Comparison of ENCODE assay signal across 9 mouse cellular contexts in the genomic region with DNA sequence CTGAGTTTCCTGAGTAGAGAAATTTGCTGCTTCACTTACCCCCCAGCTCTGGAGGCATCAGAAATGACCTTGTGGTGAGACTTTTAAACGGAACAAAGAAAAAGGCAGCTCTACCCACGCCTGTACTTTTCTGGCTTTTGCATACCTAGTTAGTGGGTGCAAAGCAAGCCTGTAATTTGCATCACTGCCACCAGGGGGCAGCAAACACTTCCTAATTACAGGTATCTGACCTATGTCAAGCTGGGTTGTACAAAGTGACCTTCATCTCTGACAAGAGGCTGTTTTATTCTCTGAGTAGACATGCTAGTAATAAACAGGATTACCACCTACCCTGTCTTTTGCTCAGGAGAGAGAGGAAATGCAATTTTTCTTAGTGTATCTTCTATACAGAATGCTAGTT.
A peak's percentile ranks its signal among the peaks of the same experiment; 100 is the strongest.
DNase-seq lines count a peak whose midpoint lies in the region; ATAC-seq and TF ChIP-seq lines count a peak whose summit lies in the region.
"Had no signal": no experiment of that assay in that cellular context is flagged by ENCODE, and none has a peak within 500 bp of the region (broad histone marks: within the 10 kb centered on the region; RNA-seq: fewer than 3 reads in every experiment).

No protein-coding gene starts in this region.

- H3K27ac ChIP-seq in kidney, embryonic 14.5 days (ENCODE audit: low read depth, low read length) = no peak overlapping the region
- no peak overlapping the region for H3K27ac ChIP-seq in neural tube, embryonic 11.5 days (ENCODE audit: low read depth, low read length)
- no peak overlapping the region for H3K27ac ChIP-seq in thymus, adult 2 months (ENCODE audit: control insufficient read depth, insufficient read depth, low read length)
- H3K27ac ChIP-seq: embryonic facial prominence, embryonic 15.5 days had no signal

- no peaks in the 10 kb centered on the region for H3K9me3 ChIP-seq in kidney, embryonic 14.5 days (ENCODE audit: control insufficient read depth, low read length)
- no peaks in the 10 kb centered on the region for H3K9me3 ChIP-seq in neural tube, embryonic 11.5 days (ENCODE audit: control insufficient read depth, low read length)
- H3K9me3 ChIP-seq: embryonic facial prominence, embryonic 15.5 days had no signal

- intact Hi-C loops in heart, postnatal 36 days (cut with DNase I) = loop anchor here (1.0 to 5.0 kb wide), 2 partner anchors 101 to 197 kb away; partner anchors contain the start of gene Rfc2
- intact Hi-C loops in left cerebral cortex, postnatal 14 days (cut with DNase I) = loop anchor here (1.0 kb wide), 1 partner anchor 101 kb away; no protein-coding TSS in a partner anchor

- no peak for ATAC-seq in kidney, embryonic 14.5 days (ENCODE audit: low FRiP score, low TSS enrichment)
- no peak for ATAC-seq in neural tube, embryonic 11.5 days (ENCODE audit: insufficient read depth, low FRiP score, low TSS enrichment)

- H3K36me3 ChIP-seq in kidney, embryonic 14.5 days (ENCODE audit: control insufficient read depth, insufficient read depth, low read length) = peaks cover 90% of the 10 kb centered on the region
- peaks cover 36% of the 10 kb centered on the region for H3K36me3 ChIP-seq in neural tube, embryonic 11.5 days (ENCODE audit: control insufficient read depth, insufficient read depth, low read length)
- H3K36me3 ChIP-seq in thymus, adult 2 months (ENCODE audit: control insufficient read depth, insufficient read depth, low read length) = peaks cover 36% of the 10 kb centered on the region

- H3K4me3 ChIP-seq in kidney, embryonic 14.5 days (ENCODE audit: low read length) = no peak overlapping the region
- H3K4me3 ChIP-seq in neural tube, embryonic 11.5 days (ENCODE audit: low read depth, low read length) = no peak overlapping the region
- no peak overlapping the region for H3K4me3 ChIP-seq in thymus, adult 2 months (ENCODE audit: control insufficient read depth, insufficient read depth, low read length)
- H3K4me3 ChIP-seq: embryonic facial prominence, embryonic 15.5 days had no signal

- H3K27me3 ChIP-seq in kidney, embryonic 14.5 days (ENCODE audit: control insufficient read depth, insufficient read depth, low read length) = no peaks in the 10 kb centered on the region
- no peaks in the 10 kb centered on the region for H3K27me3 ChIP-seq in neural tube, embryonic 11.5 days (ENCODE audit: control insufficient read depth, insufficient read depth, low read length)
- no peaks in the 10 kb centered on the region for H3K27me3 ChIP-seq in thymus, adult 2 months (ENCODE audit: control insufficient read depth, insufficient read depth, low read length)
- H3K27me3 ChIP-seq: embryonic facial prominence, embryonic 15.5 days had no signal

- no peak for TF ChIP-seq CTCF in thymus, adult 2 months (IDR thresholded peaks at IDR 0.05; ENCODE audit: borderline replicate concordance, control insufficient read depth, extremely low read depth, insufficient read depth, low read length, poor library complexity)

- TF ChIP-seq POLR2A in thymus, adult 2 months (IDR thresholded peaks at IDR 0.05; ENCODE audit: control insufficient read depth, extremely low read depth, insufficient read depth, low read length, poor library complexity) = no peak

- H3K4me2 ChIP-seq in kidney, embryonic 14.5 days (replicated peaks; ENCODE audit: low read depth, low read length) = no peak overlapping the region
- no peak overlapping the region for H3K4me2 ChIP-seq in neural tube, embryonic 11.5 days (ENCODE audit: low read depth)
- H3K4me2 ChIP-seq: embryonic facial prominence, embryonic 15.5 days had no signal

- no peaks in the 10 kb centered on the region for H3K4me1 ChIP-seq in kidney, embryonic 14.5 days (ENCODE audit: control insufficient read depth, insufficient read depth, low read length)
- no peaks in the 10 kb centered on the region for H3K4me1 ChIP-seq in neural tube, embryonic 11.5 days (ENCODE audit: control insufficient read depth, insufficient read depth, low read length)
- H3K4me1 ChIP-seq in thymus, adult 2 months (replicated peaks; ENCODE audit: control insufficient read depth, insufficient read depth, low read length) = 0 out of 2 replicates have a peak, but pooled peaks cover 3% of the 10 kb centered on the region
- H3K4me1 ChIP-seq: embryonic facial prominence, embryonic 15.5 days had no signal

- H3K9ac ChIP-seq in kidney, embryonic 14.5 days (ENCODE audit: low read depth, low read length) = no peak overlapping the region
- H3K9ac ChIP-seq in neural tube, embryonic 11.5 days (ENCODE audit: low read length) = no peak overlapping the region
- H3K9ac ChIP-seq: embryonic facial prominence, embryonic 15.5 days had no signal

- DNase-seq in kidney, adult 11 months = peak; percentile 65
- DNase-seq in adrenal gland, adult (ENCODE audit: inconsistent age in 2 of 2, low spot score in 1 of 2) = peak; percentile 76 to 94
- peak; percentile 85 for DNase-seq in embryo, embryonic 10 days (ENCODE audit: low spot score)
- DNase-seq in heart, postnatal 36 days = peak; percentile 65 to 82
- DNase-seq in left cerebral cortex, postnatal 14 days (ENCODE audit: low spot score in 2 of 2) = peak; percentile 59 to 73
- DNase-seq in neural tube, embryonic 11.5 days (ENCODE audit: low spot score) = peak; percentile 78
- peak; percentile 85 for DNase-seq in thymus, adult 2 months

- 76% methylated on average over 2 of the region's 2 CpGs for WGBS in kidney, embryonic 14.5 days
- 76% methylated on average over 2 of the region's 2 CpGs for WGBS in neural tube, embryonic 11.5 days
- WGBS in thymus, adult 2 months = 62% methylated on average over 2 of the region's 2 CpGs
